ENCODE assay signal across 8 mouse cellular contexts in genomic region chr4:149517868-149518340, GRCm38 (mm10). TPM values are rescaled to one million over a fixed set of nuclear protein-coding genes. Genes with fewer than 3 reads are reported as not detected.
DNase-seq lines count a peak whose midpoint lies in the region; ATAC-seq and TF ChIP-seq lines count a peak whose summit lies in the region.

Gene Ctnnbip1, plus strand, starts transcription at chr4:149518236.

- H3K9ac ChIP-seq in heart, embryonic 12.5 days, result peak within 1 kb of the TSS; percentile 95
- peak within 1 kb of the TSS; percentile 95 for H3K9ac ChIP-seq in kidney, postnatal 0 days (ENCODE audit: low read depth, low read length)
- peak within 1 kb of the TSS; percentile 84 for H3K9ac ChIP-seq in liver, embryonic 11.5 days (ENCODE audit: low read depth, low read length)
- H3K9ac ChIP-seq in stomach, embryonic 14.5 days (replicated peaks; ENCODE audit: low read depth, low read length), result peak within 1 kb of the TSS; percentile 65

- peak; percentile 98 for ATAC-seq in heart, embryonic 12.5 days (ENCODE audit: insufficient number of reproducible peaks, low FRiP score)
- peak; percentile 99 for ATAC-seq in kidney, postnatal 0 days (replicated peaks; ENCODE audit: low FRiP score, low read depth)
- peak; percentile 99 for ATAC-seq in liver, embryonic 11.5 days (replicated peaks; ENCODE audit: low FRiP score)
- peak; percentile 99 for ATAC-seq in stomach, embryonic 14.5 days (ENCODE audit: insufficient number of reproducible peaks, insufficient read depth, low FRiP score, low read depth)

- no peaks in the 10 kb centered on the region for H3K27me3 ChIP-seq in C2C12 (ENCODE audit: control insufficient read depth, insufficient read depth, insufficient read length)
- peaks cover 21% of the 10 kb centered on the region for H3K27me3 ChIP-seq in erythroblast, embryonic 14.5 days (ENCODE audit: control insufficient read depth)
- H3K27me3 ChIP-seq in heart, embryonic 12.5 days (replicated peaks), result no peaks in the 10 kb centered on the region
- no peaks in the 10 kb centered on the region for H3K27me3 ChIP-seq in kidney, postnatal 0 days (ENCODE audit: insufficient read depth, low read length)
- H3K27me3 ChIP-seq in liver, embryonic 11.5 days (replicated peaks; ENCODE audit: control insufficient read depth, insufficient read depth, low read length), result no peaks in the 10 kb centered on the region
- H3K27me3 ChIP-seq in stomach, embryonic 14.5 days (ENCODE audit: control insufficient read depth, insufficient read depth, low read length), result no peaks in the 10 kb centered on the region

- peak within 1 kb of the TSS; percentile 71 for H3K4me3 ChIP-seq in C2C12 (ENCODE audit: insufficient read depth, poor library complexity, severe bottlenecking)
- peak within 1 kb of the TSS; percentile 70 for H3K4me3 ChIP-seq in erythroblast, embryonic 14.5 days (replicated peaks)
- H3K4me3 ChIP-seq in heart, embryonic 12.5 days, result peak within 1 kb of the TSS; percentile 85
- H3K4me3 ChIP-seq in kidney, postnatal 0 days (replicated peaks; ENCODE audit: low read depth, low read length), result peak within 1 kb of the TSS; percentile 83
- H3K4me3 ChIP-seq in liver, embryonic 11.5 days (ENCODE audit: low read depth, low read length), result peak within 1 kb of the TSS; percentile 81
- peak within 1 kb of the TSS; percentile 72 for H3K4me3 ChIP-seq in stomach, embryonic 14.5 days (ENCODE audit: low read depth, low read length)

- H3K4me1 ChIP-seq in erythroblast, embryonic 14.5 days (ENCODE audit: control insufficient read depth), result peaks cover 17% of the 10 kb centered on the region
- peaks cover 26% of the 10 kb centered on the region for H3K4me1 ChIP-seq in heart, embryonic 12.5 days (replicated peaks)
- H3K4me1 ChIP-seq in kidney, postnatal 0 days (replicated peaks; ENCODE audit: insufficient read depth, low read length), result peaks cover 7% of the 10 kb centered on the region; the same call in 1 of the 2 replicates
- peaks cover 8% of the 10 kb centered on the region for H3K4me1 ChIP-seq in liver, embryonic 11.5 days (replicated peaks; ENCODE audit: control insufficient read depth, insufficient read depth, low read length)
- peaks cover 3% of the 10 kb centered on the region; the same call in 1 of the 2 replicates for H3K4me1 ChIP-seq in stomach, embryonic 14.5 days (ENCODE audit: control insufficient read depth, insufficient read depth, low read length)

- peak within 1 kb of the TSS; percentile 85 for H3K4me2 ChIP-seq in heart, embryonic 12.5 days
- H3K4me2 ChIP-seq in kidney, postnatal 0 days (ENCODE audit: low read length), result peak within 1 kb of the TSS; percentile 92
- H3K4me2 ChIP-seq in liver, embryonic 11.5 days, result peak within 1 kb of the TSS; percentile 95
- H3K4me2 ChIP-seq in stomach, embryonic 14.5 days (replicated peaks; ENCODE audit: low read depth, low read length), result peak within 1 kb of the TSS; percentile 76

- TF ChIP-seq POLR2A in brain, embryonic 14.5 days (IDR thresholded peaks at IDR 0.05; ENCODE audit: borderline replicate concordance, extremely low read depth, insufficient read depth, insufficient read length, poor library complexity, severe bottlenecking), result peak; percentile 83

- 2% methylated on average over 43 of the region's 46 CpGs for WGBS in heart, embryonic 12.5 days
- under 1% methylated on average over 44 of the region's 46 CpGs for WGBS in kidney, postnatal 0 days
- under 1% methylated on average over 46 of the region's 46 CpGs for whole genome bisulfite sequencing in liver, embryonic 11.5 days
- WGBS in stomach, embryonic 14.5 days, result 1% methylated on average over 32 of the region's 46 CpGs

- no peak for TF ChIP-seq CTCF in C2C12 (IDR thresholded peaks at IDR 0.05; ENCODE audit: control insufficient read depth, insufficient read depth, insufficient read length)
- TF ChIP-seq CTCF in brain, embryonic 14.5 days (IDR thresholded peaks at IDR 0.05; ENCODE audit: borderline replicate concordance, extremely low read depth, insufficient read depth, insufficient read length), result no peak
- no peak for TF ChIP-seq CTCF in kidney, postnatal 0 days (IDR thresholded peaks at IDR 0.05; ENCODE audit: low read depth)

- peaks cover 1% of the 10 kb centered on the region for H3K79me3 ChIP-seq in C2C12 (ENCODE audit: low read depth)

- peak within 1 kb of the TSS; percentile 81 for H3ac ChIP-seq in C2C12 (ENCODE audit: control insufficient read depth, insufficient read length, low read depth)

- H3K36me3 ChIP-seq in C2C12 (ENCODE audit: control insufficient read depth, insufficient read depth), result no peaks in the 10 kb centered on the region
- H3K36me3 ChIP-seq in erythroblast, embryonic 14.5 days (ENCODE audit: control insufficient read depth), result no peaks in the 10 kb centered on the region
- H3K36me3 ChIP-seq in heart, embryonic 12.5 days, result no peaks in the 10 kb centered on the region
- H3K36me3 ChIP-seq in kidney, postnatal 0 days (ENCODE audit: insufficient read depth, low read length), result no peaks in the 10 kb centered on the region
- H3K36me3 ChIP-seq in liver, embryonic 11.5 days (ENCODE audit: control insufficient read depth, insufficient read depth, low read length), result no peaks in the 10 kb centered on the region
- H3K36me3 ChIP-seq in stomach, embryonic 14.5 days (ENCODE audit: control insufficient read depth, insufficient read depth, low read length), result no peaks in the 10 kb centered on the region

- peaks cover 32% of the 10 kb centered on the region for H3K79me2 ChIP-seq in C2C12 (ENCODE audit: control insufficient read depth, insufficient read depth)

- peak; percentile 99 for DNase-seq in brain, embryonic 14.5 days (ENCODE audit: low read depth)
- DNase-seq in kidney, postnatal 0 days (ENCODE audit: low spot score), result peak; percentile 99
- DNase-seq in liver, embryonic 11.5 days (ENCODE audit: low spot score), result peak; percentile 98
- peak; percentile 95 for DNase-seq in naive thymus-derived CD4-positive, alpha-beta T cell, adult 2 months (ENCODE audit: low read depth)

- peak within 1 kb of the TSS; percentile 66 for H3K27ac ChIP-seq in heart, embryonic 12.5 days (ENCODE audit: poor library complexity, severe bottlenecking)
- peak within 1 kb of the TSS; percentile 82 for H3K27ac ChIP-seq in kidney, postnatal 0 days
- 0 out of 2 replicates have a peak within 1 kb of the TSS, but pooled peaks have one; percentile 25 for H3K27ac ChIP-seq in liver, embryonic 11.5 days (ENCODE audit: low read depth, low read length)
- 0 out of 2 replicates have a peak within 1 kb of the TSS, but pooled peaks have one; percentile 3 for H3K27ac ChIP-seq in stomach, embryonic 14.5 days (ENCODE audit: low read length)

- H3K9me3 ChIP-seq in erythroblast, embryonic 14.5 days (ENCODE audit: control insufficient read depth, low read length), result peaks cover 2% of the 10 kb centered on the region; the same call in 1 of the 2 replicates
- no peaks in the 10 kb centered on the region for H3K9me3 ChIP-seq in heart, embryonic 12.5 days (replicated peaks)
- no peaks in the 10 kb centered on the region for H3K9me3 ChIP-seq in kidney, postnatal 0 days (replicated peaks; ENCODE audit: low read length)
- no peaks in the 10 kb centered on the region for H3K9me3 ChIP-seq in liver, embryonic 11.5 days (ENCODE audit: control insufficient read depth, low read length)
- no peaks in the 10 kb centered on the region for H3K9me3 ChIP-seq in stomach, embryonic 14.5 days (ENCODE audit: control insufficient read depth, low read depth, low read length)

TF ChIP-seq in C2C12, 6 proteins besides CTCF, POLR2A, EP300 and RAD21:
- no peak for TF ChIP-seq USF1 (IDR thresholded peaks at IDR 0.05; ENCODE audit: low read depth)
- TF ChIP-seq FOSL1 (IDR thresholded peaks at IDR 0.05; ENCODE audit: insufficient read depth, low read length, poor library complexity, severe bottlenecking), result no peak
- TF ChIP-seq MYOD1 (IDR thresholded peaks at IDR 0.05; ENCODE audit: control insufficient read depth, insufficient read length, low read depth), result no peak
- TF ChIP-seq CEBPB (IDR thresholded peaks at IDR 0.05; ENCODE audit: low read depth), result no peak
- no peak for TF ChIP-seq MYOG (IDR thresholded peaks at IDR 0.05; ENCODE audit: control insufficient read depth, extremely low read depth, insufficient read length)
- no peak for TF ChIP-seq MAX (IDR thresholded peaks at IDR 0.05)

RNA-seq across cellular contexts. Expression of gene Ctnnbip1, which starts in this region (rescaled TPM):
- 57.8 TPM for polyA plus RNA-seq in C2C12 (2012; fragmentation: generic; extraction: Trizol)
- polyA plus RNA-seq in brain, embryonic 14.5 days (2012; rRNA removed), result 59.0 and 62.8 TPM in 2 replicates
- 0.18 and 0.54 TPM in 2 replicates for polyA plus RNA-seq in erythroblast, embryonic 14.5 days (2012)
- polyA plus RNA-seq in heart, embryonic 12.5 days (2016; fragmentation: Nextera tagmentation; extraction: Ambion mirVana), result 38.5 and 39.3 TPM in 2 replicates
- polyA plus RNA-seq in kidney, postnatal 0 days (2015; fragmentation: Nextera tagmentation; extraction: Ambion mirVana), result 63.3 and 66.3 TPM in 2 replicates
- polyA plus RNA-seq in liver, embryonic 11.5 days (2014; fragmentation: Nextera tagmentation; extraction: Ambion mirVana), result 21.4 and 24.6 TPM in 2 replicates
- polyA plus RNA-seq in stomach, embryonic 14.5 days (2014; fragmentation: Nextera tagmentation; extraction: Ambion mirVana), result 57.7 and 57.8 TPM in 2 replicates

Comparison
In these comparisons a context has a peak if more than half of its experiments do, and no peak if none do; other contexts are left out.
1. Peak in every context shown above with its lines: DNase-seq, ATAC-seq, H3K4me3 ChIP-seq and H3K27ac ChIP-seq.
2. RNA of gene Ctnnbip1 (polyA plus RNA-seq): 63.3 to 66.3 TPM in kidney, postnatal 0 days, 59.0 to 62.8 TPM in brain, embryonic 14.5 days, 57.8 TPM in C2C12 (single experiment), 57.7 to 57.8 TPM in stomach, embryonic 14.5 days, 38.5 to 39.3 TPM in heart, embryonic 12.5 days and 21.4 to 24.6 TPM in liver, embryonic 11.5 days; 0.18 to 0.54 TPM in erythroblast, embryonic 14.5 days; every median in the first group is over 10 times any median in the second.
3. H3K27ac ChIP-seq: peak in every context shown above with its lines; median percentile 82 in kidney, postnatal 0 days; 66 in heart, embryonic 12.5 days; 25 in liver, embryonic 11.5 days; 3 in stomach, embryonic 14.5 days.